Mouse (Mus musculus): ENCODE data around the gene Dhdh.

- TF ChIP-seq POLR2A (IDR thresholded peaks at IDR 0.05; ENCODE audit: insufficient read depth, low read depth, low read length) (no peak), CTCF (IDR thresholded peaks at IDR 0.05; ENCODE audit: insufficient read depth, low read depth, low read length) (no peak)
Observed at GRCm38 (mm10) chr7:45454971-45455370, 33.6 kb downstream of the Dhdh start.
